Mouse (Mus musculus) heart, adult 2 months (tissue): ENCODE results near the gene Fgfr2.
A peak's percentile ranks its signal among the peaks of the same experiment; 100 is the strongest.

Experiments used
- CTCF ChIP-seq: fragments of 200-600 bp; IDR thresholded peaks from 2 replicates; pipeline ENCODE4 v1.8.1; 2022; ENCODE audit warnings: antibody characterized with exemption, mild to moderate bottlenecking, moderate library complexity
- EP300 ChIP-seq: fragments of 200-500 bp; IDR thresholded peaks from 2 replicates; pipeline ENCODE4 v1.6.1; 2011; ENCODE audit warnings: low read depth, low read length, control low read depth; ENCODE audit not compliant: insufficient read depth
- POLR2A ChIP-seq: fragments of 200-500 bp; IDR thresholded peaks from 2 replicates; pipeline ENCODE4 v1.6.1; 2011; ENCODE audit warnings: mild to moderate bottlenecking, low read depth, low read length, control low read depth; ENCODE audit not compliant: insufficient read depth

GRCm38 (mm10) chr7:133101070-133101469, 22.1 kb downstream of the Fgfr2 start:
- no peak for TF ChIP-seq CTCF
- peak; percentile 26; the same call in 1 of the 2 replicates for TF ChIP-seq EP300
- no peak for TF ChIP-seq POLR2A
